Mouse (Mus musculus) cerebellum, adult 2 months (tissue): ENCODE measurements around the gene Gnai3.

Experiments
- CTCF ChIP-seq: fragments of 200-500 bp; IDR thresholded peaks from 2 replicates; pipeline ENCODE4 v1.5.1; 2011; ENCODE audit warnings: low read depth, mild to moderate bottlenecking, control low read depth, low read length, moderate library complexity, borderline replicate concordance; ENCODE audit not compliant: insufficient read depth
- POLR2A ChIP-seq: fragments of 200-500 bp; IDR thresholded peaks from 2 replicates; pipeline ENCODE4 v1.6.1; 2011; ENCODE audit warnings: low read length, control low read depth, borderline replicate concordance; ENCODE audit not compliant: insufficient read depth

GRCm38 (mm10) chr3:108102075-108102474 is 43.9 kb downstream of the Gnai3 start:
- TF ChIP-seq POLR2A (no peak), CTCF (no peak)
